Mouse (Mus musculus) thymus, adult 2 months (tissue): ENCODE measurements at regions not wholly inside any gene's neighbourhood (a gene's known extent, or its start where the extent isn't known, plus 50 kb on each side); places are given as distances from the start of the nearest gene placed in this dataset.

Experiments used
- CTCF ChIP-seq: fragments of 200-500 bp; IDR thresholded peaks from 2 replicates; pipeline ENCODE4 v1.5.1; 2012; ENCODE audit warnings: mild to moderate bottlenecking, control low read depth, low read length, moderate library complexity, borderline replicate concordance; ENCODE audit not compliant: control insufficient read depth, poor library complexity, insufficient read depth; ENCODE audit errors: extremely low read depth
- POLR2A ChIP-seq: fragments of 200-500 bp; IDR thresholded peaks from 2 replicates; pipeline ENCODE4 v1.6.1; 2012; ENCODE audit warnings: mild to moderate bottlenecking, low read length, control low read depth, moderate library complexity; ENCODE audit not compliant: control insufficient read depth, poor library complexity, insufficient read depth; ENCODE audit errors: extremely low read depth

GRCm38 (mm10) chr8:126860630-126861029 lies 85.0 kb downstream of the Tomm20 start:
- TF ChIP-seq CTCF (no peak), POLR2A (no peak)
